Mouse (Mus musculus): ENCODE data around the gene Ptprd. TPM values are rescaled to one million over a fixed set of nuclear protein-coding genes. Genes with fewer than 3 reads are reported as not detected.

Gene Ptprd
- polyA plus RNA-seq, 1 experiment from 2014 or later = 112 TPM

DNA sequence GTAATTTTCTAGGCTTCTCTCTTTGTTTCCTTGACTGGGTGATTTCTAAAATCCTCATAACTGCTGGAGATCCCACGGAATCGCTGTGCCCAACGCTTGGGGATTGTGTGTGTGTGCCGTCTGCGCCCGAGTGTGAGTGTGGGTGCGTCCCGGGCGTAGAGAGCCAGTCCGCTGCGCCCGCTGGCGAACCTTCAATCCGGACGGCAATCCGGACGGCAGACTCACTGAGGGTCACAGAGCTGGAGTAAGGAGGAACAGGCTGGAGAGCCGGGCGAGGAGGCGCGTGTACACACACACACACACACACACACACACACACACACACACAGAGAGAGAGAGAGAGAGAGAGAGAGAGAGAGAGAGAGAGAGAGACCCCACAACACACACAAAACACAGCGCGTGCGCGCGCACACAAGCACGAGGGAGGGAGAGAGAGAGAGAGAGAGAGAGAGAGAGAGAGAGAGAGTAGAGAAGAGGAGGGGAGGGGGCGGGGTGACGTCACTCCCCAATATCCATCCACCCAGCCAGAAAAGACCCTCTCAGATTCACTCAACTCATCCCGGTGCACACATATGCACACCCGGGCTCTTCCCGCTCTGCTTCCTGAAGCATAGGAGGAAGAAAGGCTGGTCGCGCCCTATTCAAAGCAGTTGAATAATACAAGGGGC, 1761.3 kb downstream of the Ptprd start:
- Histone ChIP-seq H3K4me2 (replicated peaks) (peak overlapping the region; percentile 61), H3K4me3 (replicated peaks; ENCODE audit: low read length) (peak overlapping the region; percentile 98), H3K27ac (peak overlapping the region; percentile 96), H3K27me3 (ENCODE audit: control insufficient read depth, insufficient read depth, low read length) (no peaks in the 10 kb centered on the region), H3K9me3 (ENCODE audit: control insufficient read depth, low read length) (no peaks in the 10 kb centered on the region), H3K4me1 (replicated peaks; ENCODE audit: control insufficient read depth, insufficient read depth, low read length) (peaks cover 9% of the 10 kb centered on the region; the same call in 1 of the 2 replicates), H3K9ac (peak overlapping the region; percentile 95), H3K36me3 (replicated peaks; ENCODE audit: control insufficient read depth, insufficient read depth) (no peaks in the 10 kb centered on the region)
- WGBS = under 1% methylated on average over 32 of the region's 34 CpGs
- ATAC-seq (ENCODE audit: low FRiP score) (peak; percentile 78), DNase-seq (ENCODE audit: low spot score) (peak; percentile 84)

DNA sequence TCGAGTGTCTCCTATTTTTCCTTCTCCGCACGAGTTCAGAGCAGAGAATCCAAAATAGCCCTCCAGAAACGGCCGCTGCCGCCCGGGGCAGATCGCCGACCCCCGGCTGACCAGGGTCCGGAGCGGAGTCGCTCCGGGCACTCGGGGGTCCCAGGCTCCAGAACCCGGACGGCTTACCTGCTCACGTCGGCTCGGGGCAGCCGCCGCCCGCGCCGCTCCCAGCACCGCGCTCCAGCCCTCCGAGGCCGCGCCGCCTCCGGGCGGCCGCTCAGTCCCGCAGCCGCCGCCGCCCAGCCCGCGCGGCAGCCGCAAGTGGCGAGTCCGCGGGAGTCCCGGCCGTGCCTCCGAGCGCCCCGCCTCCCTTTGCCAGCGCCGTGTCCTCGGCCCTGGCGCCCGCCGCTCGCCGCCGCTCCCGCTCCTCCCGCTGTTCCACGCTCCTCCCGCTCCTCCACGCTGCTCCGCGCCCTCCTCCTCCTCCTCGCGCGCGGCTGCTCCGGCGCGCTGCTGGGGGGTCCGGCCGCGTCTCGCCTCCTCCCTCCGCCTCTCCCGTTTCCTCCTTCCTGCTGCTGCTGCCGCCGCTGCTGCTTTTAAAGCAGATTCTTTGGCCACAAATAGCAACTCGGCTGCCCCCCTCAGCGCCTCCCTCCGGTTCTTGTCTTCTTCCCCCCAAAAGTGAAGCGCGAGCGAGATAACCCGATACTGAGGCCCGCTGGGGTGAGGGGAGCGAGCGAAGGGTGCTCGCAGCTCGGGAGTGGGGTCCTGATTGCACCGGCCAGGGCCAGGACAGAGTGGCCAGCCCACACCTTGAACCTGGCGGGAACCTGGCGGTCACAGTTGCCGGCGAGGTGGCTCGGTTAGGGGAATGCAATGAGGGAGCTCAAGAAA, 1762.1 kb downstream of the Ptprd start:
- peak overlapping the region; percentile 98 for H3K4me3 ChIP-seq (replicated peaks; ENCODE audit: low read length)
- WGBS = under 1% methylated on average over 55 of the region's 99 CpGs

DNA sequence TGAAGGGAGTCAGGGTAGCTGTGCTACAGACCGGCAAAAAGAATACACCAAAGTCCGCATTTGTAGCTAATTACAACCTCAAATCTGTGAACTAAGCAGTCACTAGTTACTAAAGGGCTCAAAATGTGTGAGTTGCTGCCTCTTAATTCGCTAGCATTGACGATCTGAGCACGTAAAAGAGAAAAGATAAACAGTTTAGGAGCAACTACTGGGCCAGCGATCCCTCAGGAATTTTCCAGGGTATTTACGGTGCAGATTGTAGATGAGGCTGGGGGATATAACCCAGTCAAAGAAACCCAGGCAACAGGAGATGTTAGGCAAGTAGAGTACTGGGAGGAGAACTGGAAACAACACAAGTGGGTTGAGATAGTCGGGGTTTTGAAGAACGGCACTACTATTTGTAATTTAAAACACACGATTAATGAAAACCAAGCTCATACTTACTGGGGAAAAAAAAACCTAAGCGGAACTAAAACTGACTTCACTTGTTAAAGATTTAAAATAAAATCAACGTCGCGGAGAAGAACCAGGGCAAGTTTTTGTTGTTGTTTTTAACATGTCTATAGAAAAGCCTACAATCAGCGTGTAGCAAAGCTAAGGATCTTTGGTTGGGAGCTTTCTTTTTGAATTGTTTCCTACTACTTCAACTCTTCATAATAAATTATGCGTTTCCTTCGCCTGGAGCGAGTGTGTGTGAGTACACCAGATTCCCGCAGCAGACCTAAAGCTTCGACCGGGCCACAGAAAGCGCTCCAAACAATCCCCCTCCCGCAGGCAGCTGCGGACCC, 1762.9 kb downstream of the Ptprd start:
- Histone ChIP-seq H3K4me2 (replicated peaks) (peak overlapping the region; percentile 61), H3K4me1 (replicated peaks; ENCODE audit: control insufficient read depth, insufficient read depth, low read length) (peaks cover 17% of the 10 kb centered on the region), H3K4me3 (replicated peaks; ENCODE audit: low read length) (peak overlapping the region; percentile 98), H3K27me3 (ENCODE audit: control insufficient read depth, insufficient read depth, low read length) (no peaks in the 10 kb centered on the region), H3K9ac (peak overlapping the region; percentile 95), H3K36me3 (replicated peaks; ENCODE audit: control insufficient read depth, insufficient read depth) (no peaks in the 10 kb centered on the region), H3K9me3 (ENCODE audit: control insufficient read depth, low read length) (no peaks in the 10 kb centered on the region), H3K27ac (peak overlapping the region; percentile 96)
- DNase-seq (ENCODE audit: low spot score) = peak; percentile 52
- under 1% methylated on average over 24 of the region's 24 CpGs for WGBS
- ATAC-seq (ENCODE audit: low FRiP score) = 0 out of 2 replicates have a peak, but pooled peaks have one; percentile 13

More for the DNA sequence above, 1762.1 kb downstream of the Ptprd start:
- Histone ChIP-seq H3K4me1 (replicated peaks; ENCODE audit: control insufficient read depth, insufficient read depth, low read length) (peaks cover 11% of the 10 kb centered on the region), H3K27me3 (ENCODE audit: control insufficient read depth, insufficient read depth, low read length) (no peaks in the 10 kb centered on the region), H3K36me3 (replicated peaks; ENCODE audit: control insufficient read depth, insufficient read depth) (no peaks in the 10 kb centered on the region), H3K9ac (peak overlapping the region; percentile 95), H3K27ac (peak overlapping the region; percentile 96), H3K4me2 (replicated peaks) (peak overlapping the region; percentile 61), H3K9me3 (ENCODE audit: control insufficient read depth, low read length) (no peaks in the 10 kb centered on the region)
- DNase-seq (ENCODE audit: low spot score) (peak; percentile 73), ATAC-seq (ENCODE audit: low FRiP score) (peak; percentile 86)

DNA sequence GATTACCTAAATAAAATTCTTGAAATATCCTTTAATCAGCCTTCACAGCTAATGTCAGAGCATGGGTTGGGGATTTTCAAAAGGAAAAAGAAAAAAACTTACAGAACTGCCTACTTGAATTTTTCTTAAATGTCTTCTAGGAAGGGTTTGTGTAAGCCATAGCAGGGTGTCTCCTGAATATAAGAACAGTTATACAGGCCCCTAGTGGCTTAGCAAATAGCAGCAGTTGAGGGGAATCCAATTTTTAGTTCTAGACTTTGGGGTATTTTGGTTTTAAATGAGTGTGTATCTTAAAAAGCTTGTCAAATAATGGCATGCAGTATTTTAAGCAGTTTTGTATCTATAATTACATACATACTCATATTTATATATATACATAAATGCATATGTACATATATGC, 1764.4 kb downstream of the Ptprd start:
- Histone ChIP-seq H3K9ac (peak overlapping the region; percentile 95), H3K27me3 (ENCODE audit: control insufficient read depth, insufficient read depth, low read length) (no peaks in the 10 kb centered on the region), H3K4me2 (replicated peaks) (peak overlapping the region; percentile 61), H3K9me3 (ENCODE audit: control insufficient read depth, low read length) (no peaks in the 10 kb centered on the region), H3K4me1 (replicated peaks; ENCODE audit: control insufficient read depth, insufficient read depth, low read length) (peaks cover 21% of the 10 kb centered on the region), H3K36me3 (replicated peaks; ENCODE audit: control insufficient read depth, insufficient read depth) (no peaks in the 10 kb centered on the region), H3K27ac (peak overlapping the region; percentile 96; the same call in 1 of the 2 replicates), H3K4me3 (replicated peaks; ENCODE audit: low read length) (peak overlapping the region; percentile 98)
- ATAC-seq (ENCODE audit: low FRiP score) (no peak), DNase-seq (ENCODE audit: low spot score) (peak; percentile 74)

DNA sequence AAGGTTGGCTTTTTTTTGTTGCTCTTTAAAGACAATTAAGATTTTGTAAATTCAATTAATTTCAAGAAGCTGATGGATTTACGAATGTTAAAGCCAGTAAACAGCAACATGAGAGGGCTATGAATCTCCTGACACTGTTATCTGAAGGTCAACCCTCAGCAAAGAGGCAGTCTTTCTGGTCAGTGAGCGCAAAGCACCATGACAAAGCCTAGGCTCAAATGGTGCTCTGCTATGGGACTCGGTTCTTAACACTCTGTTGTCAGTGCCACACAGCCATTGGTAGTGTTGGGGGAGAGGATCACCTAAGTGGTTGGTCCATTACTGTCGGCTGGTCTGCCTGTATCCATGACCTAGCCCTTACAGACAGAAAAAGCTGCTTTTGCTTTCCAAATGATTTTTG, 1767.0 kb downstream of the Ptprd start:
- no peak for ATAC-seq (ENCODE audit: low FRiP score)
- Histone ChIP-seq H3K4me3 (replicated peaks; ENCODE audit: low read length) (0 out of 2 replicates have a peak overlapping the region, but pooled peaks have one; percentile 1), H3K36me3 (replicated peaks; ENCODE audit: control insufficient read depth, insufficient read depth) (no peaks in the 10 kb centered on the region), H3K9me3 (ENCODE audit: control insufficient read depth, low read length) (no peaks in the 10 kb centered on the region), H3K4me2 (replicated peaks) (peak overlapping the region; percentile 61), H3K9ac (no peak overlapping the region), H3K27me3 (ENCODE audit: control insufficient read depth, insufficient read depth, low read length) (no peaks in the 10 kb centered on the region), H3K27ac (no peak overlapping the region), H3K4me1 (replicated peaks; ENCODE audit: control insufficient read depth, insufficient read depth, low read length) (peaks cover 22% of the 10 kb centered on the region)
- 69% methylated on average over 4 of the region's 4 CpGs for WGBS
- DNase-seq (ENCODE audit: low spot score) = no peak

DNA sequence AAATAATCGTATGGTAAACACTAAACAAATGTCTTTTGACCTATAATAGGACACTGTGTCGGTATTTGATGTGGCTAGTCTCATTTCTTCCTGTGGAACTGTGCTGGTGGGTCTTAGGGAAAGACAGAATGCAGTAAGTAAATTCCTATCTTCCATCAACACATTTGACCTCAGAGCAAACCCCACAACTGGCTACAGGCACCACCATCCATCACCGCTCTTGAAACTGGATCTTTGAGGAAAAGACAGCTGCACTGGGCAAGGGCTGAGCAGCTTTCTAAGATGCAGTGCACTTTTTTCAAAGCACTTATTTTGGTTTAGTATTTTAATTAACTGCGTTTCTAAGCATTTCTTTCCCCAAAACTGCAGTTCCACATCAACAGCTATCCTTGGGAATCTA, 1768.2 kb downstream of the Ptprd start:
- peak overlapping the region; percentile 37 for H3K4me2 ChIP-seq (replicated peaks)
- H3K4me3 ChIP-seq (replicated peaks; ENCODE audit: low read length) = no peak overlapping the region
- H3K27me3 ChIP-seq (ENCODE audit: control insufficient read depth, insufficient read depth, low read length) = no peaks in the 10 kb centered on the region
- ATAC-seq (ENCODE audit: low FRiP score) (no peak), DNase-seq (ENCODE audit: low spot score) (no peak)
- H3K27ac ChIP-seq = no peak overlapping the region
- 78% methylated on average over 4 of the region's 4 CpGs for WGBS
- H3K4me1 ChIP-seq (replicated peaks; ENCODE audit: control insufficient read depth, insufficient read depth, low read length) = peaks cover 31% of the 10 kb centered on the region
- no peaks in the 10 kb centered on the region for H3K36me3 ChIP-seq (replicated peaks; ENCODE audit: control insufficient read depth, insufficient read depth)
- no peak overlapping the region for H3K9ac ChIP-seq
- no peaks in the 10 kb centered on the region for H3K9me3 ChIP-seq (ENCODE audit: control insufficient read depth, low read length)

DNA sequence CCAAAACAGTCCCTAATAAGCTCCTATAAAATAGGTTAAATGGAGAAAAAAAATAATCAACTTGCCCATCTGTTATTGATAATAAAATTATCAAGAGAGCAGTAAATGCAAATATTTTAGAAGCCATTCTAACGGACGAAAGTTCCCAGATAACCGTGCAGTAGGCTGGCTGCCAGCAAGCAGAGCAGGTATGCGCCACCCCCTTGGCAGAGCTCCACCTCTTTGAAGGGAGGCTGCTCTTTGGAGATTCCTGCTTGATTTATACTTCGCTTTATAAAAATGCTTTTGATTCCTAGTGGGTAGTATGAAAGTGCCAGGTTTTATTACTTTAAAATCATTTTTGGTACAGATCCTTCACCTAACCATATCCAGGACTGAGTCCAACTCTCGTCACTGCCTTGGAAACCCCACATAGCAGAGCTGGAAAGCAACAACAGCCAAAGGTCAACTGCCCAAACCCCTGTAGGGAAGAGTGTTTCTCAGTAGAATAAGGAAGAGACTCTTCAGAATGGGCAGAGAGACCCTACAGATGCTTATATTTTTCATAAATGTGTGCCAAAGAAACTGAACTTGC, 1770.9 kb downstream of the Ptprd start:
- Histone ChIP-seq H3K9me3 (ENCODE audit: control insufficient read depth, low read length) (no peaks in the 10 kb centered on the region), H3K4me1 (replicated peaks; ENCODE audit: control insufficient read depth, insufficient read depth, low read length) (peaks cover 47% of the 10 kb centered on the region), H3K4me3 (replicated peaks; ENCODE audit: low read length) (no peak overlapping the region), H3K36me3 (replicated peaks; ENCODE audit: control insufficient read depth, insufficient read depth) (no peaks in the 10 kb centered on the region), H3K4me2 (replicated peaks) (peak overlapping the region; percentile 31; the same call in 1 of the 2 replicates), H3K9ac (no peak overlapping the region), H3K27me3 (ENCODE audit: control insufficient read depth, insufficient read depth, low read length) (no peaks in the 10 kb centered on the region), H3K27ac (no peak overlapping the region)
- WGBS = 34% methylated on average over 6 of the region's 6 CpGs
- ATAC-seq (ENCODE audit: low FRiP score) (no peak), DNase-seq (ENCODE audit: low spot score) (peak; percentile 58)

DNA sequence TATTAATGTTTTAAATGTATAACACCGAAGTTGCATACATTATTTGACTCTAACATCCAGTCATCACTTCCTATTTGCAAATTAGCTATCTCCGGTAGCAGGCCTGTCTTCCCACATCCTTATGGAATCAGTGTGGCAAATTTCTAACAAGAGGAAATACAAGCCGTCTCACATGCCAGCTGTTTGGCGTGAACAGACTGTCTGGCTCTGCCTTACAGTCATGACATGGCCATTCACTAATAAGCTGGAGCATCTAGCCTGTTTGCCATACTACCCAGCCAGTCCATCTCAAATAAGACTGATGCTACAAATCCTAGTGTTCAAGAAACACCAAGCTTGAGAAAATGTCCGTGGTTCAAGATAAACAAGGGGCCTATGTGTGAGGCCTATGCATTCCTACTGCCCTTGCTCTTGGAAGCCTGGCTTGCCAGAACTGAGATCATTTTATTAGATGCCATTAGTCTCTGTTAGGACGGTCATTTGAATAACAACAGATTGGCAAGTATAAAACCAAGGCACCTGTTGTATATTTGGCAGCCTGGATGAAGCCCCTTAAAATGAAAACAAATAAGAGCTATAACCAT, 1773.2 kb downstream of the Ptprd start:
- peaks cover 40% of the 10 kb centered on the region for H3K4me1 ChIP-seq (replicated peaks; ENCODE audit: control insufficient read depth, insufficient read depth, low read length)
- H3K27me3 ChIP-seq (ENCODE audit: control insufficient read depth, insufficient read depth, low read length) = no peaks in the 10 kb centered on the region
- H3K36me3 ChIP-seq (replicated peaks; ENCODE audit: control insufficient read depth, insufficient read depth) = no peaks in the 10 kb centered on the region
- 42% methylated on average over 6 of the region's 6 CpGs for WGBS
- 0 out of 2 replicates have a peak overlapping the region, but pooled peaks have one; percentile 7 for H3K4me2 ChIP-seq (replicated peaks)
- H3K9me3 ChIP-seq (ENCODE audit: control insufficient read depth, low read length) = no peaks in the 10 kb centered on the region
- ATAC-seq (ENCODE audit: low FRiP score) (0 out of 2 replicates have a peak, but pooled peaks have one; percentile 64), DNase-seq (ENCODE audit: low spot score) (no peak)
- no peak overlapping the region for H3K9ac ChIP-seq
- H3K27ac ChIP-seq = no peak overlapping the region
- no peak overlapping the region for H3K4me3 ChIP-seq (replicated peaks; ENCODE audit: low read length)

All from hindbrain, embryonic 14.5 days (tissue).